Mouse (Mus musculus) cortical plate, adult 2 months (tissue): ENCODE measurements around the gene Taf12.

Experiments used
- CTCF ChIP-seq: fragments of 200-500 bp; IDR thresholded peaks from 2 replicates; pipeline ENCODE4 v1.5.1; 2011; ENCODE audit warnings: mild to moderate bottlenecking, control low read depth, low read length; ENCODE audit not compliant: insufficient read depth; ENCODE audit errors: extremely low read depth
- POLR2A ChIP-seq: fragments of 200-500 bp; IDR thresholded peaks from 2 replicates; pipeline ENCODE4 v1.6.1; 2011; ENCODE audit warnings: mild to moderate bottlenecking, low read length, control low read depth; ENCODE audit not compliant: insufficient read depth; ENCODE audit errors: extremely low read depth

DNA sequence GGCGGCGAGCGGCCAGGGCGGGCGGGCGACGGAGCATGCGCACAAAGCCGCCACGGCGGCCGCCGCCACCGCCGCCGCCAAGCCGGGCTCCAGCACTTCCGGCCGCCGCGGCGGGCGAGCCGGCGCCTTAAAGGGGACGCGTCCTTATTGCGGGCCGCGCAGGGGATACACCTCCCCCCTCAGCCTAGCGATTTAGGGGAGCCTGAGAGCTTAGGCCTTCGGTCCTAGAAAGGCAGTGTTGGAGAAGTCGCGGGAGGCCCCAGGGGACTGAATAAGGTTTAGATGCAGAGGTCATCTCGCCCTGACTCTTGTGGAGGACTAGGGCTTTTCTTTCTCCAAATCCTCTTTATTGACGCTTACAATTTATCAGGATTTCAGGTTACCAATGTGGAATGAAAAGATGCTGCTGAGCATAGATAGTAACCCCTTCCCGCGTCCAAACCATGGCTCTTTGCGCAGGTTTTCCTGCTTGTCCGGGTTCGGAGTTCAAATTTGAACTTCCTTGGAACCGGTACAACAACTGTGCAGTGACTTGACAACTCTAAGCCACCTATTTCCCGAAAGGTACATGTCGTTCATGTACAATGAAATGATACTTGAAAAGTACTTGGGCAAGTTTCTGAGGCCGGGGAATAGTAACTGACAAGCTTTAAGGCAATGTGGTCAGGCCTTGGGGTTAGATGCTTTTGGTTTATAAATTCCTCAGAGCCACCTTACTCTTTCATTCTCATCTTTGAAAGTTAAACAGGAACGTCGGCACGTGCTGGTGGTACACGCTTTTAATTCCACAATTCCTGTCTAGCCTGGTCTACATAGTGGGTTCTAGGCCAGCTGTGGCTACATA is 12.4 kb upstream of the Taf12 start, which contains the start of gene Gmeb1:
- TF ChIP-seq CTCF (no peak), POLR2A (peak; percentile 28; the same call in 1 of the 2 replicates)
